Mouse (Mus musculus): ENCODE measurements at regions not wholly inside any gene's neighbourhood (a gene's known extent, or its start where the extent isn't known, plus 50 kb on each side); places are given as distances from the start of the nearest gene placed in this dataset.

- no peak for ATAC-seq
Observed at GRCm38 (mm10) chr3:52693813-52694212, 323.2 kb downstream of the Cog6 start.

- ATAC-seq = no peak
Observed at GRCm38 (mm10) chr3:52685434-52686181, 331.4 kb downstream of the Cog6 start.

- no peak for ATAC-seq
Observed at GRCm38 (mm10) chr3:52680824-52681388, 336.1 kb downstream of the Cog6 start.

DNA sequence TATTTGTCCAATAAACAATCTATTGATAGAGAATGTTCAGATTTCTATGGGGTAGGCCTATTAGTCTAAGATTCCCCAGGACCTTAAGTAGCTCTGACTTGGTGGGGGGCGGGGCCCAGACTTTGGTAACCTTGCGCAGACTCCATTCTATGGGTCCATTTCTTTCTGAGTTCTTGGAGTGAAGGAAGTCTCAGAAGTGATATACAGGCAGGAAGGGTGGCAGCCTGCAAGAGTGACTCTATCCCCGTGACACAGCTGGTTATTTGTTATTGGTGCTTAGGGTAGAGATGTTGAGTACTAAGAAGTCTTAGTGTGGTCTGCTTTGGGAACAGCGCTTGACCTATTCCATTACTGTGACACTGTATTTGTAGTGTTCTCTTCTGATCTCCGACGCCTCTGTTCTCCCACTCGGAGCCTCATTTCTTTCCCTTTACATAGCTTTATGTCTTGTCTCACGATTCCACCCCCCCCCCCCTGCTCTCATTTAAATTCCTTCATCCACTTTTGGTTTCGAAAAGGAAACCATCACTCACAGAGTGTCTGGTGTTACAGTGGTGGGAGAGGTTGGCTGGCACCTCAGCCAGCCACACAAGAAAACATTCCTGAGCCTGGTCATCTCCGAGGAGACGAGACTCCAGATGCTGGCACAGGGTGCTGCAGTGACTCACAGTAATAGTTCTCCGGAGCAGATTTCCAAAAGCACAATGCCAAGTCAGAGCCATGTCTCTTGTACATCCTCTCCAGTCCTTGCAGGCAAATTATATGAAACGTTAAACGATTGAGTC is 340.0 kb downstream of the Cog6 start:
- ATAC-seq = peak; percentile 84

DNA sequence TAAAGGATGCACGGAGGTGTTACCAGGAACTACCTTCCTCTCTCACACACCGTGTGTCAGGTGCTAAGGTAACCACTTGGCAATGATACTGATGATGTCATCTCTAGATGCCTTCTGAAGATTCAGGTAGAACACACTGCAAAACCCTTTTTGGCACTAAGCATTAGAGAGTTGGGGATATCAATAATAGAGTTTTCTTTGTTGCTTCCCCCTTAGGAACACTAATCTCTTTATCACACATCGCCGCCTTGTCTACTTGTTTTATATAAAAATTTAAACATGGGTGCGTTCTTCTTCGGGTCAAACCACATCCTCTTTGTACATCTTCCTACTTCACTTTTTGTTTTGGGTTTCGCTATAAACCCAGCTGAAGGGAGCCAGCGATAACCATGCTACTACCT is 346.4 kb downstream of the Cog6 start:
- peak; percentile 94 for ATAC-seq

- no peak for ATAC-seq
Observed at GRCm38 (mm10) chr3:52663161-52663602, 353.9 kb downstream of the Cog6 start.

DNA sequence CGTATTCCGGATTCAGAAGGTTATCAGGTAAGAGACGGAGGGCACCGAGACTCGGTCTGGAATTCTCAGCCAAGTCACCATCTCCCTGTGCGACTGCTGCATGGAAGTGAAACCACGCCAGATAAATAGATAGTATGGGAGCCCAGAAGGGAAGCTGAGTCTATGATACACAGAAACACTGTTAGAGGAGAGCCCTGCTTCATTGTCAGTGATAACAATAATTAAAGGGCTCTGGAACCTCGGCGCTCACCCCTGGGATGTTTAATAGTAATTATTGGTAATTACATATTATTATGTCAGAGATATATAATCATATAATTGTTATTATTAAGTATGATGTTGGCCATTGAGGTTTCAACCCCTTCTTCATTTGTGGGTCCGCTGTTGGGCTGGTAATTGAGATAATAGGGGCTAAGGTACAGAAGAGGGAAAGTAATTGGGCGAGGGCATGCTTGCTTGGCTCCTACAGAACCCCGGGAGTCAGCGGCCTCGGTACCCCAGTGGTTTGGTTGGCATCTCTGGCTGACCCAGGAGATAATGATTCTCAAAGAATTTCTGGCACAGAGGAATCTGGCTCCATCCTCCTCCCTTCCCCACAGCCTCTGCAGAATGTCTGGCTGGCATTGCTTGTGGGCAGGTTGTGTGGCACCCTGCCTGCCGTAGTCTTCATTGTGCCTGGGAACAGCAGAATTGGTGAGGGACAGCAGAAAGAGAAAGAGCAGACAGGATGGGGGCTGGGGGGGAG is 354.7 kb downstream of the Cog6 start:
- ATAC-seq = no peak

DNA sequence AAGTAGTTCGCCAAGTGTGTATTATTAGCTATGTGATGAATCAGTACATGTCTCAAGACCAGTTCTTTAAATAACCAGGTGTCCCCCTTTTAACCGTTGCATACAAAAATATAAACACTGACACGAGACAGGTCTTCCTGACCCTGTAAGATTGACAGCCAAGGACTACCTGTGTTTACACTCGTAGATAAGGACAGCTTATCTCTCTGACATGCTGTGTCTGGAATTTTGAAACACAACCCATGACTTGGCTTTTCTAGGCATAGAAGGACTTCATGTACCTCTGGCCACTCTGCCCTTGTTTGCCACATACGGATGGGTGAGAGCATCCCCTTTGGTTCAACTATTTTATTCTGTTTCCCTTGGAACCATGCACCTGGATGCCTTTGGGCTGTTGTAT is 364.0 kb downstream of the Cog6 start:
- no peak for ATAC-seq

- no peak for ATAC-seq
Observed at GRCm38 (mm10) chr3:52652476-52652870, 364.6 kb downstream of the Cog6 start.

DNA sequence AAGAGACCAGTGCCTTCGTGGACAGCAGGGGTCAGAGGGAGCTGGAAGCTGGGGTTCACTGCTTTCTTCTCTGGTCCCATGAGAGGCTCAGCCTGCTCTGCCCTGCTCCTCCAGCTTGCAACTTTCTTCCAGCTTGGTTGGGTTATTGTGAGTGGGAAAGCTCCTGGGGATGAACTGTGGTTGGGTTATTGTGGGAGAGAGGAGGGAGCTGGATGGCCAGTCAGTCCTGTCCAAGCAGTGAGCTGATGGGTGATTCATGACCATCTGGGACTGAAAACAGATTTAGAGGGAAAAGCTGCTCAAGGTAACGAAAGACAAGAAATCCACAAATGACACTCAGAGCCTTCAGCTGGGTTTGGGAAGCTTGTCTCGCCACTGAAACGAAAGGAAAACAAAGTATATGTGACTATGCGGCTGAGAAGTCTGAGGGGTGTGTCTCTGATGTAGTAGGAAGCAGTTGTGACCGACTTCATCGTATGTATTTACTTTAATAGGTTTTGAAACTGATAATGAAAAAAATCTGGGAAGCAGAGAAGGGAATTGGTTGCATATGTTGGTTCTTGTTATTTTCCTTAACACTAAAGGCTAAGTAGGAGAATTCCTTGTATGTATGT is 365.1 kb downstream of the Cog6 start:
- ATAC-seq = peak; percentile 34

- no peak for ATAC-seq
Observed at GRCm38 (mm10) chr3:52650071-52650470, 367.0 kb downstream of the Cog6 start.

DNA sequence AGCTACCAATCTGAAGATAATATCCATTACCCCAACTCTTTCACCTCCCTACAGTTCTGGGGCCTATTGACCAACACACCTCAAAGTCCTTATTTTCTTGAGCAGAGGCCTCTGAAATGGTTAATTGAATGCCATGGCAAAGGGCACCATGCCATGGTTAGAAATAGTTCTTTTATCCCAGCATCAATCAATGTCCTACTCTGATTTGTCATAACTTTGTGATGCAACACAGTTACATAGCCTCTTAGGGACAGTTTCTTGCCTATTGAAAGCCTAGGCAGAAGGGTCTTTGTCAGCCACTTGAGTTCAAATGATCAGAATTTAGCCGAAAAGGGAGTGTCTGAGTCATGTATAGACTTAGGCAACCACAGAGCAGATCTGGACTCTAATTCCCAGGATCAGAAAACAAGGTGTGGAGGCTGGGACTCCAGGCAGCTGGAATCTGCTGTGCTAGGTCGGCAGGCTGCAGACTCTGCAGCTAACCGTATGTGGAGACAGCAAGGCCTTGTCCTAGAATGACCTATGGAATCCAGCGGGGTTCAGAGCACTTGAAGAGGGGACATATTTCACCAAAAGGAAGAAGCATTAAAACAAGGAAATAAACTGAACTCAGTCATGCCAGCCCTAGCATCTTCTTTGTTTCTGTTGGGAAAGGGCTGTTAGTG is 368.1 kb downstream of the Cog6 start:
- no peak for ATAC-seq

GRCm38 (mm10) chr3:52647900-52648299 is 369.1 kb downstream of the Cog6 start:
- ATAC-seq = peak; percentile 58

DNA sequence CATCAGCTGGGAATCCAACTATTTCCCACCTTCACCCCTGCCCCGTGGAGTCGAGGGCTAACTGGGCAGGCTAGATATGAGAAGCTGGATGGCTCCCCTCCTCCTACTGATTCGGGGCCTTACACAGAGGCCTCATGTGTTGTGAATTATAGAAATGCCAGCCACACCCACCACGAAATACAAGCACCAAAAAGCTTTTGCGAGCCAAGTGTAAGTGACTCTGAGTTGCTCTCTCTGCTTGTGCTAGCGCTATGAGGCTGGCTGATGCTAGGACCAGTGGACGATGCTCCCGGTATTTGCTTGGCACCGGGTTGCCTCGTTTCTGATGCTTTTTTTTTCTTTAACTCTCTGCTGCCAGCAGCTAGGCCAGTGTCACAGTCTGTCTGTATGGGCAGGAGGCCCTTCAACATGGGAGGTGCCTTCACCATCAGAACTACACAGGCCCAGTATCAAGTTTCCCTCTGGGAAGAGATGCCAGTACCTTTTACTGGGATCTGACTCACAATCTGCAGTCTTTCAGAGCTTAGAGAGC is 369.8 kb downstream of the Cog6 start:
- no peak for ATAC-seq

GRCm38 (mm10) chr3:52645156-52645555 is 371.9 kb downstream of the Cog6 start:
- no peak for ATAC-seq

GRCm38 (mm10) chr3:52644178-52645128 is 372.6 kb downstream of the Cog6 start:
- no peak for ATAC-seq

- ATAC-seq = peak; percentile 87
Observed at GRCm38 (mm10) chr3:52643796-52644177, 373.2 kb downstream of the Cog6 start.

DNA sequence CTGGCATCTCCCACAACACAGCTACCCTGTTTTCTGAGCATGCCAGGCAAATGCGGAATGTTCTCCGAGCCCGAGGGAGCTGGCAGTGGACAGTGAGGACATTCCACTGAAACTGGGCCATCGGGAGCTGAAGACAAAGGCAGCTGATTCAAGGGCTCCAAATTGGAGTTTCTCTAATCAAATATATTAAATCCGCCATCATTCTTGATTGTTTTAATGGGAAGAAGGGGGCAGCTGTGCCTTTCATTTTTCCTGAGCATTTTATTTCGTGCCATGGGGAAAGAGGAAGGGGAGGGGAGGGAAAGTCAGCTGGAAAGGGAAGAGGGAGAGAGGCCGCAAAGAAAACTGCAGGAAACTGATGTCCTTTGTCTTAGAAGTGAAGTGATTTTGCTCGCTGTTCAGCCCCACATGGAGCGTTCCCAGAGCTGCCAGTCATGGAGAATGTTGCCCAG is 373.9 kb downstream of the Cog6 start:
- no peak for ATAC-seq

DNA sequence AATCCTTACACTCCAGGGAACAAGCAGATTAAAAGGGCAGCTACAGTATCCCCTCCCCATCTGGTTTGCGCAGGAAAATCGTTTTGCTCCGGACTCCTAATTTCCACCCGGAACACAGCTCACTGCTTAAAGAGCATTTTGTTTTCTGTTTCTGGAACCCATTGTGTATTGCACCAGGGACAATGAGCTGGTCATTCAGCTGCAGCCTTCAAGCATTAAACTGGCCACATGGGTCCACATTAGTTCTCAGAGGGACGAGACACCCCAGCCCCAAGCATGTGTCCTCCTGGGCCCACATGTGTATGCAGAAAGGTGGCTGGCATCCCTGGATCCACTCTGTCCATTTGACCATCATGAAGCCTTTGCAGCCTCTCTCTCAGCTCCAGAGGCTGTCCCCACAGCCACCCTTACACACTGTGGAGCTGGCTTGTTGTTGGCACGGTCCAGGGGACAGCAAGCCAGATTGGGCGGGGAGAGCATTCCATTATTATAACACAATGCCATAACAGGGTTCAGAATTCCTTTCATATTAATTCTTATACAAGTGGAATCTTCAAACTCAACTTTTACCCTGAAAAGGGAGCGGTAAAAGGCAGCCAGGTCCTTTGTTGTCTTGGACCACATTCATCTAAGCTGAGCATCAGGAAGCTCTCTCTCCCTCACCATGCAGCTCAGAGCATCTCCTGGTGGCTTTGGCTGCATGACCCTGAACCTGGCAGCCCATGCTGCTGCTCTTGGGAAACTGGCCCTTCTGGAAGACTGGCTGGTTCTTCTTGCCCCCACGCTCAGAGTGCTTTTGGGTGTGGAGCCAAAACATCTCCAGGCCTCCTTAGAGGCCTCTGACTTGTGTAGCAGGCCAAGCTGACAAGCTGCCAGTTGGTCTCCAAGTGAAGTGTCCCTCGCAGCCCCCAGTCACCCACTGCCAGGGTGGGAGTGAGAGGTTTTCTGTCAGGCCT is 373.4 kb downstream of the Foxo1 start:
- no peak for ATAC-seq

All from activated CD4-positive, CD25-positive, alpha-beta regulatory T cell, adult 4 months (primary cell).